Mouse (Mus musculus) heart, adult 11 months (tissue): ENCODE results near the gene Tuba1b.
A peak's percentile ranks its signal among the peaks of the same experiment; 100 is the strongest.

ENCODE experiments used
- DNase-seq: peaks from one replicate; pipeline ENCODE4 v3.0.0; 2022

Tuba1b gene

GRCm38 (mm10) chr15:98922581-98922980, 11.8 kb downstream of the Tuba1b start:
- no peak for DNase-seq

GRCm38 (mm10) chr15:98921510-98921909, 12.9 kb downstream of the Tuba1b start:
- DNase-seq = no peak

DNA sequence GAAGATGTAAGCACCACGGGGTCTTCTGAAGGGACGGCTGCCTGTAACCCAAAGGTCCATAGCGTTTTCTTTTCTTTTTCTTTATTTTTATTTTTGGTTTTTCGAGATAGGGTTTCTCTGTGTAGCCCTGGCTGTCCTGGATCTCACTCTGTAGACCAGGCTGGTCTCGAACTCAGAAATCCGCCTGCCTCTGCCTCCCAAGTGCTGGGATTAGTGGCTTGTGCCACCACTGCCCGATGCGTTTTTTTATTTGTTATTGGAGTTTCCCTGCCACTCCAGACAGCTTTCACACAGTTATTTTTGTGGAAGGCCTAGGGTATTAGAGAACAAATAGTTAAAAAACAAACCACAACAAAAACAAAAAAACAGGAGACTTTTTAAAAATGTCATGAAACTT, 15.9 kb downstream of the Tuba1b start:
- DNase-seq = peak; percentile 92

DNA sequence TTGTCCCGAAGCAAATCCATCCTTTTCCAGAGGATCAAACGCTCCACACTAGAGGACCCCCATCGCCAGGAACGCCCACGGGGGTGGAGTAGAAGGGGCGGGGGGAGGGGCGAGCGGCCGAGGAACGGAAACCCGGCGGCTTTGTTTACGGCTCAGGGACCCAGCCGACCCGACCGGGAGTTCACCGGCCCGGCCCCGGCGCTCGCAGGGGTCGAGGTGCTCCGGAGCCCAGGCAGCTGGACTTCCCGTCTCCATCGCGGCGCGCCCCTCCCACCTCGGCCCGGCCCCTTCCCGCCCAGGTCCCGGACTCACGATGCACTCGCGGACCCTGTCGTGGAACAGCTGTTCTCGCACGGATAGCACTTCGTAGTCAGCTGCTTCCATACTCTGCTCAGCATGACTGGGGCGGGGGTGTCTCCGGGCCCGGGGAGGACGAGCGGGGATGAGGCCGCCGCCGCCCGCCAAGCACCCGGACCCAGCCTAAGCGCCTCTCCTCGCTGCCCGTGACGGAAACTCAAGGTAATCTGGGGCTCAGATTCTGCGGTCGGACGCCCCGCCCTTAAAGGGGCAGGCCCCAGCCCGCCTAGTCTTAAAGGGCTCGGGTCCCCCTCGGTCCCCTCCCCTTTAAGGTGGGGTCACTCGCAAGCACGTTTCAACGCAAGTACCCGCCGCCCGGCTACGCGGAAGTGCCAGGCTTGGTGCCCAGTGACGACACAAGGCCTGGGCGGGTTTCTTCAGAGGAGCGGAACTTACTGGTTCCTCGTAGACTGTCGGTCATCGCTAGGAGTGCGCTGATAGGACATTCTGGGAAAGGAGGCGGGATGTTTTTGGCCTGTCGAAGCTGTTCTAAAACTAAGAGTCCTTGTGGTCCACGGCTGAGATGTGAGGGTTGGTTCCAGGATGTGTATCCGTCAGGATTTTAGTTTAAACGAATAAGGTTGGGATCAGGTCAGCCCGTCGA, 16.5 kb downstream of the Tuba1b start, which contains the start of gene Lmbr1l:
Lmbr1l (minus strand) TSS at position 694 of the 961 bp plus-strand sequence.
- DNase-seq = peak; percentile 100

- DNase-seq = peak; percentile 95
These were observed 17.3 kb downstream of the Tuba1b start for GRCm38 (mm10) chr15:98917091-98917490.

DNA sequence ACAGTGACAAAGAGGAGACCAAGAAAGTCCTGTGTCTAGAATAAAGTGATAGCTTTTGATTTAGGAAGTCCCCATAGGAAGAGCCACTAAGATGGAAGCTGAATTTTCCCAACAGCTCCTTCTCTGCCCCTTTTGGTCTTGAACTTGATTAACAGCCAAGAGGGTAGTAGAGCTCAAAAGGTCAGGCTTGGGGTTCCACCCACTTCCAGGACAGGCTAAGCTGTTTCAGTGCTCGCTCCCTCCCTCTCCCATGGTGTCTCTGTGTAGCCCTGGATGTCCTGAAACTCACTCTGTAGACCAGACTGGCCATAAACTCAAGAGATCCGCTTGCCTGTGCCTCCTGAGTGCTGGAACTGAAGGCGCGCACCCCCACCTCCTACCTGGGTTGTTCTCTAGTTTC, 18.3 kb downstream of the Tuba1b start:
- DNase-seq = no peak

GRCm38 (mm10) chr15:98914903-98915302, 19.5 kb downstream of the Tuba1b start:
- DNase-seq = no peak

DNA sequence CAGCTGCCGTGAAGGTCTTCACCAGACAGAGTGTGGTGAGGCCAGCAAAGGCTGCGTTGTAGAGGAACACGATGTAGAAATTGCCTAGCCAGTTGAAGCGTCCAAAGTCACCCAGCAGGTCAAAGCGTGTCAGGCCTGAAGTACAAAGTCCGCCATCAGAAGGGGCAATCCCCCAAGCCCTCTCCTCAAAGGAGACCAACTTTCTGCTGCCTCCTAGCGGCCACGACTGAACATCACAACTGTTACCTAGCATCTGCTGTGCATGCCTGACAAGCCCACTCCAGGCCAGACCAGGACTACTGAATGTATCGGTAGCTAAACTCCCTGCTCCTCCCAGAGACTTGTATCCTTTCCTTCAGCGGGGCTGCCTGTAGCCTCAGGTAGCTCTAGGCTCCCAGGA, 29.7 kb downstream of the Tuba1b start:
- DNase-seq = no peak

DNA sequence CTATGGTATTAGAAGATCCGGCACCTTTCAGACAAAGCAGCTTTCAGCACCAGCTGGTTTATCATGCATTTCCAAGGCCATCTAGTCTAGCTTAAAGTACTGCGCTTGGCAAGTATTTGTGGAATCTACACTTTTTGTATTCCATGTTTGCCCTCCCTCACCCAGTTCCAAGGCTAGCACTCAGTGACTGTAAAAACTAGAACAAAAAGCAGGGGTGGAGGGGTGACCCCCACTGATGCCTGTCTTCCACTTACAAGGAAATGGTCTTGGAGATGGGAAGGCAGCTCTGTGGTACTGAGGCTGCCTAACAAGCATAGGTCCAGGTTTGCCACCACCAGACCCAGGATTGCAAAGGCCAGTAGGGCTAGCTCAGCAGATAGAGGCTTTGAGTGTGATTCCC, 31.8 kb downstream of the Tuba1b start:
- DNase-seq = no peak

- DNase-seq = no peak
These were observed 32.8 kb downstream of the Tuba1b start for GRCm38 (mm10) chr15:98901530-98901929.

- DNase-seq = peak; percentile 90
These were observed 36.2 kb downstream of the Tuba1b start, which contains the start of gene Dhh for GRCm38 (mm10) chr15:98897928-98898800. Gene Dhh, minus strand, starts transcription at chr15:98898540.

GRCm38 (mm10) chr15:98897495-98897894, 36.9 kb downstream of the Tuba1b start:
- DNase-seq = peak; percentile 97

DNA sequence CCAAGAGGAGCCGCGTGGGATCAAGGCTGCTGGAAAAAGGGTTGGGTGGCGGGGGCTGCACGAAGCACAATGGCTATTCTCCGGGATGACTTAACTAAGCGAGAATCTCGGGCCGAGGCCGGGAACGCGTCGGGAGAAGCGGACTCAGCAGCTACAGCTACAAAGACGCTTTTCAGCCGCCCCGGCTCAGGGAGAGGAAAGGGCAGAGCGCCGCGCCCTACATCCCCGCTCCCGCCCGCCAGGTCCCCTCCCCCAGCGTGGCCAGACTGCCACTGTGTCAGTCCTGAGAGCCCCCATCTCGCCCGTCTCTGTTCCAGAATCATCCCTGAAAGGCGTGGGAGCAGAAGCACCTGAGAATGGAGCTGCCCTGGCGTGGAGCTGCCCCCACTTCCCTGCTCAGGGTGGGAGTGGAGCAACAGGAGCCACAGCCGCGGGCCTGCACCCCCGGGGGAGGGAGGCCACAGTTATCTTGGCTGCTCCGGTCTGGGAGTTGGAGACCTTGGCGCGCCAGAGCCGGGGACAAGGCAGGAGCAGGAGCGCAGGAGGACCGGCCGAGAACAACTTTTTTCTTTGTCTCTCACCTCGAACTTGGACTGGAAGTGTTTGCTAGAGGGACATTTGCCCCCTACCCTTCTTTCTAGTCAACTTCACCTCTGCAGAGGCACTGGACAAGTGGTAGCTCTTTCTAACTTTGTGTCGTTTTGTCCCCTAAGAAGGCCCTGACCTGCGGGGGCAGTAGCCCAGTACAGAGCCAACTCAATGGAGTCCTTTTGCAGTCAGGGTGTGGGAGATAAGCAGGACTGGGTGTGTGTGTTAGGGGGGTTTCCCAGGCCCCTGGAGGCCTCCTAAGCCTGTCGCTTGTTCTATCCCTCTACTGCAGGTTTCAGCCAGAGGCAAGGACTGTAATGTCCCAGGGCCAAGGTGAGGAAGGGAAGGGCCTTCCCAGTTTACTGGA, 38.5 kb downstream of the Tuba1b start:
- DNase-seq = peak; percentile 94

GRCm38 (mm10) chr15:98894746-98895634, 39.4 kb downstream of the Tuba1b start:
- peak; percentile 95 for DNase-seq

- peak; percentile 94 for DNase-seq
These were observed 40.2 kb downstream of the Tuba1b start, which contains the start of gene Rhebl1 for GRCm38 (mm10) chr15:98893940-98894745. Gene Rhebl1, minus strand, starts transcription at chr15:98894540.

DNA sequence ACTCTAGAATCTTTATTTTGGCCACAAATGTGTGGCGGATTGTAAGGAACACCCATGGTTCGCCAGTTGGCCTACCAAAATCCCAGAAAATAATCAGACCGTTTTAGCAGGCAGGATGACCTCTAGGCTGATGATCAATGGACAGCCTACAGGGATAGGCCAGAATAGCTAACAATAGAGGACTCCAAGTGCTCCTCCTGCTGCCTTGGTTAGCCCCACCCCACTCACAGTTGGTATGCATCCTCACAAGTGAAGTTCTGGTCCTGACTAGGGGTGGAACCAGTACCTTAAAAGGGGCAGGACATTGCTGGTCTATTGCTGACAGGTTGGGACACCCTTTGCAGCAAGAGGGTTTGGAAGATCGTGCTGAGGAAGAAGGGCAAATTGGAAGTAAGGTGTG, 41.3 kb downstream of the Tuba1b start:
- DNase-seq = no peak

GRCm38 (mm10) chr15:98891907-98892606, 42.3 kb downstream of the Tuba1b start:
- DNase-seq = peak; percentile 97

DNA sequence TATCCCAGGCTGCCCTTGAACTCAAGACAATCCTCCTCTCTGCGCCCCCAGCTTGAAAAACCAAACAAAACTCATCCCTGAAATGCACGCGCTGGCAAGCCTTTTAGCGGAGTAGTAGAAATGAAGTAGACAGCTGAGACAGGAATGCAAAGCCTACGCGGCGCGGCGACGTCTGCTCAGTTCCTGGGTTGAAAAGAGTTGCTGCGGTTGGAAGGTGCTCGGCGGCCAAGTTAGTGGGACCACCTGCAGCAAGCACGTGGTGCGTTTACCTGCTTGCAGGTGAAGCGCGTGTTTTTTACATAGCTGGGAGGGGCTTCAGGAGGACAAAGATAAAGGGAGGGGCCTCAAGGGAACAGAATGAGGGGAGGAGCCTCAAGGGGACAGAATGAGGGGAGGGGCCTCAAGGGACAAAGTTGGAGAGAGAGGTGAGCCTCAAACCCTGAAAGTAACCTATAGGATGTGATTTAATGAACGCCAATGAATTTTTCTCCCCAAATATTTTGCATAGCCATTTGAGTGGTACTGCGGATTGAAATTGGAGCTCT, 43.1 kb downstream of the Tuba1b start:
- DNase-seq = no peak

GRCm38 (mm10) chr15:98887526-98887925, 46.8 kb downstream of the Tuba1b start:
- no peak for DNase-seq
